Mouse (Mus musculus) layer of hippocampus, adult 9-11 months (tissue): Measurements from ENCODE around the gene Kcnj16.
A peak's percentile ranks its signal among the peaks of the same experiment; 100 is the strongest.

Experiments
- DNase-seq: peaks from one replicate; pipeline ENCODE4 v3.0.0; 2022

The Kcnj16 gene

GRCm38 (mm10) chr11:110967762-110968135 is at the start of gene Kcnj16:
TSS of gene Kcnj16 (plus strand) at chr11:110968033.
- DNase-seq = no peak

GRCm38 (mm10) chr11:110918808-110919465 is 48.9 kb upstream of the Kcnj16 start:
- no peak for DNase-seq

- DNase-seq = no peak
Observed at GRCm38 (mm10) chr11:110935699-110936098, 32.1 kb upstream of the Kcnj16 start.

- no peak for DNase-seq
Observed at GRCm38 (mm10) chr11:110942280-110942679, 25.6 kb upstream of the Kcnj16 start.

GRCm38 (mm10) chr11:110942695-110943135 is 25.1 kb upstream of the Kcnj16 start:
- no peak for DNase-seq

GRCm38 (mm10) chr11:110956665-110957064 is 11.2 kb upstream of the Kcnj16 start:
- no peak for DNase-seq

- DNase-seq = no peak
Observed at GRCm38 (mm10) chr11:110961592-110962021, 6.2 kb upstream of the Kcnj16 start.

GRCm38 (mm10) chr11:110967019-110967761 is 643 bp upstream of the Kcnj16 start:
- no peak for DNase-seq

GRCm38 (mm10) chr11:110968901-110969300 is 1.1 kb downstream of the Kcnj16 start:
- DNase-seq = no peak

- DNase-seq = no peak
Observed at GRCm38 (mm10) chr11:110985508-110985907, 17.7 kb downstream of the Kcnj16 start.

GRCm38 (mm10) chr11:110985949-110986348 is 18.1 kb downstream of the Kcnj16 start:
- DNase-seq = no peak

GRCm38 (mm10) chr11:110993616-110994015 is 25.8 kb downstream of the Kcnj16 start:
- DNase-seq = peak; percentile 10

- DNase-seq = peak; percentile 35
Observed at GRCm38 (mm10) chr11:110997211-110997610, 29.4 kb downstream of the Kcnj16 start.

GRCm38 (mm10) chr11:111005103-111005502 is 37.3 kb downstream of the Kcnj16 start:
- DNase-seq = no peak

GRCm38 (mm10) chr11:111009471-111009870 is 41.6 kb downstream of the Kcnj16 start:
- no peak for DNase-seq

- DNase-seq = no peak
Observed at GRCm38 (mm10) chr11:111016206-111016605, 48.4 kb downstream of the Kcnj16 start.

- DNase-seq = no peak
Observed at GRCm38 (mm10) chr11:111020211-111020610, 52.4 kb downstream of the Kcnj16 start.

- DNase-seq = no peak
Observed at GRCm38 (mm10) chr11:111022681-111023281, 54.9 kb downstream of the Kcnj16 start.

GRCm38 (mm10) chr11:111042175-111042574 is 74.3 kb downstream of the Kcnj16 start:
- no peak for DNase-seq

- DNase-seq = no peak
Observed at GRCm38 (mm10) chr11:111043298-111043697, 75.5 kb downstream of the Kcnj16 start.

- no peak for DNase-seq
Observed at GRCm38 (mm10) chr11:111054252-111054651, 86.4 kb downstream of the Kcnj16 start.

GRCm38 (mm10) chr11:111054854-111055822 is 87.3 kb downstream of the Kcnj16 start:
- DNase-seq = peak; percentile 52

- peak; percentile 55 for DNase-seq
Observed at GRCm38 (mm10) chr11:111056030-111056429, 88.2 kb downstream of the Kcnj16 start.
